Mouse (Mus musculus) skeletal muscle tissue, adult 2 months (tissue): Measurements from ENCODE around the gene Il17d.
A peak's percentile ranks its signal among the peaks of the same experiment; 100 is the strongest.

Experiments
- DNase-seq: peaks from one replicate; pipeline ENCODE4 v3.0.0-alpha.2; 2012; ENCODE audit warnings: low read depth, low spot score

The Il17d gene

GRCm38 (mm10) chr14:57534961-57535360 is 10.4 kb downstream of the Il17d start:
- DNase-seq, result peak; percentile 85

GRCm38 (mm10) chr14:57535646-57536045 is 11.1 kb downstream of the Il17d start:
- peak; percentile 22 for DNase-seq

- DNase-seq, result no peak
Measured at GRCm38 (mm10) chr14:57536820-57537219, 12.2 kb downstream of the Il17d start.

GRCm38 (mm10) chr14:57537261-57538015 is 12.9 kb downstream of the Il17d start:
- DNase-seq, result peak; percentile 32

GRCm38 (mm10) chr14:57540683-57541082 is 16.1 kb downstream of the Il17d start:
- DNase-seq, result no peak

- no peak for DNase-seq
Measured at GRCm38 (mm10) chr14:57542231-57542630, 17.7 kb downstream of the Il17d start.

- DNase-seq, result no peak
Measured at GRCm38 (mm10) chr14:57543420-57544039, 19.0 kb downstream of the Il17d start.

- no peak for DNase-seq
Measured at GRCm38 (mm10) chr14:57545526-57545925, 20.9 kb downstream of the Il17d start.

GRCm38 (mm10) chr14:57546131-57546530 is 21.6 kb downstream of the Il17d start:
- DNase-seq, result no peak

- peak; percentile 31 for DNase-seq
Measured at GRCm38 (mm10) chr14:57546557-57547021, 22.0 kb downstream of the Il17d start.

GRCm38 (mm10) chr14:57547062-57547461 is 22.5 kb downstream of the Il17d start:
- DNase-seq, result no peak

- DNase-seq, result no peak
Measured at GRCm38 (mm10) chr14:57552945-57553344, 28.4 kb downstream of the Il17d start.

- DNase-seq, result no peak
Measured at GRCm38 (mm10) chr14:57554434-57554833, 29.9 kb downstream of the Il17d start.

- DNase-seq, result peak; percentile 22
Measured at GRCm38 (mm10) chr14:57555471-57556070, 31.0 kb downstream of the Il17d start.

GRCm38 (mm10) chr14:57556922-57557321 is 32.3 kb downstream of the Il17d start:
- no peak for DNase-seq

GRCm38 (mm10) chr14:57565626-57566025 is 41.0 kb downstream of the Il17d start:
- no peak for DNase-seq

- DNase-seq, result peak; percentile 95
Measured at GRCm38 (mm10) chr14:57571155-57572133, 46.9 kb downstream of the Il17d start, which contains the start of gene Eef1akmt1. Gene Eef1akmt1 (minus strand): TSS chr14:57571612.

GRCm38 (mm10) chr14:57574792-57575587 is 50.4 kb downstream of the Il17d start:
- DNase-seq, result no peak

- DNase-seq, result no peak
Measured at GRCm38 (mm10) chr14:57576364-57577060, 51.9 kb downstream of the Il17d start.

- no peak for DNase-seq
Measured at GRCm38 (mm10) chr14:57591830-57592229, 67.3 kb downstream of the Il17d start.
